Mouse (Mus musculus): ENCODE data around the gene Zbtb20. TPM values are rescaled to one million over a fixed set of nuclear protein-coding genes. Genes with fewer than 3 reads are reported as not detected.

Zbtb20 gene
- total and polyA plus RNA-seq, 2 experiments from 2014 or later: 25.2 to 38.0 TPM

GRCm38 (mm10) chr16:43690912-43691311 is 815.2 kb downstream of the Zbtb20 start:
- no peak for ATAC-seq (ENCODE audit: low FRiP score)
- Histone ChIP-seq H3K27ac (ENCODE audit: low read depth, low read length) (no peak overlapping the region), H3K4me3 (ENCODE audit: low read depth, low read length) (no peak overlapping the region), H3K4me2 (ENCODE audit: low read depth, low read length, poor library complexity, severe bottlenecking) (no peak overlapping the region), H3K9ac (replicated peaks; ENCODE audit: low read length, poor library complexity, severe bottlenecking) (no peak overlapping the region), H3K36me3 (ENCODE audit: insufficient read depth, low read length) (no peaks in the 10 kb centered on the region), H3K27me3 (ENCODE audit: insufficient read depth, low read length) (no peaks in the 10 kb centered on the region), H3K4me1 (ENCODE audit: insufficient read depth, low read length) (no peaks in the 10 kb centered on the region), H3K9me3 (ENCODE audit: low read length) (no peaks in the 10 kb centered on the region)
- whole genome bisulfite sequencing: 88% methylated on average over 2 of the region's 2 CpGs
- DNase-seq (ENCODE audit: low spot score): no peak
- TF ChIP-seq CTCF (IDR thresholded peaks at IDR 0.05): no peak

DNA sequence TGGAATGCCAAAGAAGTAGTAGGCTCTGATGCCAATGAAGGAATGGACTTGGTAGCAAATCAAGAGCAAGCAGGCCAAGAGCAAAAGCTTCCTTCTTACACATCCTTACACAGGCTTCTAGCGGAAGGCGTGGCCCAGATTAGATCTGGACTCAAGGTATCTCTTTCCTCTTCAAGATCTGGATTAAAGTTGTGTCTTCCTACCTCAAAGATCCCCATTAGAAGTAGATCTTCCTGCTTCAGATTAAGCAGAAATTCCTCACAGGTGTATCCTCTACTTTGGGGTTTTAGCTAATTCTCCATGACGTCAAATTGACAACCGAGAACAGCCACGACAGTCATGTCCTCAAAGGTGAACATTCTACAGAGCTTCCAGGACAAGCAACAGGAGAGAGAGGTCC is 816.1 kb downstream of the Zbtb20 start:
- no peaks in the 10 kb centered on the region for H3K27me3 ChIP-seq (ENCODE audit: insufficient read depth, low read length)
- DNase-seq (ENCODE audit: low spot score) (no peak), ATAC-seq (ENCODE audit: low FRiP score) (no peak)
- no peaks in the 10 kb centered on the region for H3K9me3 ChIP-seq (ENCODE audit: low read length)
- no peaks in the 10 kb centered on the region for H3K4me1 ChIP-seq (ENCODE audit: insufficient read depth, low read length)
- WGBS: 98% methylated on average over 5 of the region's 5 CpGs
- H3K4me3 ChIP-seq (ENCODE audit: low read depth, low read length): no peak overlapping the region
- no peak overlapping the region for H3K4me2 ChIP-seq (ENCODE audit: low read depth, low read length, poor library complexity, severe bottlenecking)
- no peak overlapping the region for H3K9ac ChIP-seq (replicated peaks; ENCODE audit: low read length, poor library complexity, severe bottlenecking)
- H3K27ac ChIP-seq (ENCODE audit: low read depth, low read length): no peak overlapping the region
- H3K36me3 ChIP-seq (ENCODE audit: insufficient read depth, low read length): no peaks in the 10 kb centered on the region
- no peak for TF ChIP-seq CTCF (IDR thresholded peaks at IDR 0.05)

MicroRNA genes within 50 kb of the gene (microRNA counts, 519-probe panel; counts per million panel counts)
- microRNA mmu-miR-568: 528 counts per million, percentile 58 among the panel's probes with 10 or more counts

Small RNAs within 50 kb of the gene (microRNA-seq; reads per million reads assigned to microRNA genes)
- not detected for gene Mir568 (ENCODE audit: borderline number of aligned reads)
